Mouse (Mus musculus) skeletal muscle tissue, adult 2 months (tissue): ENCODE measurements around the gene Olfr955.
A peak's percentile ranks its signal among the peaks of the same experiment; 100 is the strongest.

Source experiments
- DNase-seq: peaks from one replicate; pipeline ENCODE4 v3.0.0-alpha.2; 2012; ENCODE audit warnings: low read depth, low spot score

The Olfr955 gene

GRCm38 (mm10) chr9:39471844-39472243, at the start of gene Olfr955:
Olfr955 (minus strand) TSS chr9:39471944.
- no peak for DNase-seq

- DNase-seq = no peak
Observed at GRCm38 (mm10) chr9:39518595-39518994, 46.9 kb upstream of the Olfr955 start.

GRCm38 (mm10) chr9:39515531-39515930, 43.8 kb upstream of the Olfr955 start, which contains the start of gene Olfr957:
Olfr957 (minus strand) TSS chr9:39515809.
- DNase-seq = no peak

GRCm38 (mm10) chr9:39509412-39509811, 37.7 kb upstream of the Olfr955 start:
- no peak for DNase-seq

- peak; percentile 9 for DNase-seq
Observed at GRCm38 (mm10) chr9:39508998-39509397, 37.3 kb upstream of the Olfr955 start.

GRCm38 (mm10) chr9:39493895-39494294, 22.2 kb upstream of the Olfr955 start, which contains the start of gene Olfr44:
Olfr44 (minus strand) TSS chr9:39493995.
- DNase-seq = no peak

- DNase-seq = no peak
Observed at GRCm38 (mm10) chr9:39456401-39456800, 15.3 kb downstream of the Olfr955 start, which contains the start of gene Olfr954. Olfr954 (plus strand) TSS chr9:39456701.

- no peak for DNase-seq
Observed at GRCm38 (mm10) chr9:39427048-39427447, 44.7 kb downstream of the Olfr955 start, which contains the start of gene Olfr952. Olfr952 (minus strand) TSS chr9:39427148.
